Mouse (Mus musculus): ENCODE data around the gene Hnrnph1. TPM values are rescaled to one million over a fixed set of nuclear protein-coding genes. Genes with fewer than 3 reads are reported as not detected.

The Hnrnph1 gene
- polyA plus RNA-seq, 1 experiment from 2014 or later, result 102 TPM

MicroRNA genes within 50 kb of the gene (microRNA counts, 519-probe panel; counts per million panel counts)
- 2,738 counts per million, percentile 53 among the panel's probes with 10 or more counts for microRNA mmu-miR-804

Small RNAs within 50 kb of the gene (microRNA-seq; reads per million reads assigned to microRNA genes)
- gene Mir804, result not detected

Other genes with a start within 250 kb of the Hnrnph1 start
- 11.7 and 13.6 TPM in 2 replicates for gene Tbc1d9b, start 245.6 kb upstream of the Hnrnph1 start, polyA plus RNA-seq (2015; fragmentation: Nextera tagmentation; extraction: Ambion mirVana)
- 7.6 and 8.4 TPM in 2 replicates for gene Mrnip, start 202.5 kb upstream of the Hnrnph1 start, polyA plus RNA-seq (2015; fragmentation: Nextera tagmentation; extraction: Ambion mirVana)
- gene Sqstm1, start 166.2 kb upstream of the Hnrnph1 start, polyA plus RNA-seq (2015; fragmentation: Nextera tagmentation; extraction: Ambion mirVana), result 161 and 189 TPM in 2 replicates
- 12.7 and 14.9 TPM in 2 replicates for gene Mgat4b, start 166.1 kb upstream of the Hnrnph1 start, polyA plus RNA-seq (2015; fragmentation: Nextera tagmentation; extraction: Ambion mirVana)
- gene Ltc4s, start 138.4 kb upstream of the Hnrnph1 start, polyA plus RNA-seq (2015; fragmentation: Nextera tagmentation; extraction: Ambion mirVana), result 0.46 and 0.51 TPM in 2 replicates
- 1.5 and 2.1 TPM in 2 replicates for gene Maml1, start 84.7 kb upstream of the Hnrnph1 start, polyA plus RNA-seq (2015; fragmentation: Nextera tagmentation; extraction: Ambion mirVana)
- gene Canx, start 51.3 kb upstream of the Hnrnph1 start, polyA plus RNA-seq (2015; fragmentation: Nextera tagmentation; extraction: Ambion mirVana), result 172 and 176 TPM in 2 replicates
- gene Cby3, start 22.5 kb upstream of the Hnrnph1 start, polyA plus RNA-seq (2015; fragmentation: Nextera tagmentation; extraction: Ambion mirVana), result not detected in 2 replicates
- gene Rufy1, start 54.1 kb downstream of the Hnrnph1 start, polyA plus RNA-seq (2015; fragmentation: Nextera tagmentation; extraction: Ambion mirVana), result 7.3 and 7.5 TPM in 2 replicates
- 1.4 and 1.9 TPM in 2 replicates for gene Adamts2, start 225.1 kb downstream of the Hnrnph1 start, polyA plus RNA-seq (2015; fragmentation: Nextera tagmentation; extraction: Ambion mirVana)